Mouse (Mus musculus) MEL (cell line): ENCODE measurements around the gene Hsd17b14. TPM values are rescaled to one million over a fixed set of nuclear protein-coding genes. Genes with fewer than 3 reads are reported as not detected.

Experiments used
- DNase-seq: peaks from one replicate; pipeline ENCODE4 v3.0.0; 2011; ENCODE audit warnings: low read depth, low spot score
- H3K27ac ChIP-seq: 2 replicates; pipeline ENCODE4 v1.5.1; 2012; ENCODE audit warnings: low read depth, mild to moderate bottlenecking, control low read depth, low read length, moderate library complexity; ENCODE audit not compliant: control insufficient read depth
- H3K27me3 ChIP-seq, 2 experiments: fragments of 150-350 bp in 1 of 2; sonication (generic) in 1 of 2; 2 replicates each; pipeline ENCODE4 v1.6.1; 2012; ENCODE audit warnings: low read length in 2 of 2, mild to moderate bottlenecking in 2 of 2, improper control_type of control experiment in 1 of 2, moderate library complexity in 1 of 2; ENCODE audit not compliant: insufficient read depth in 2 of 2, control insufficient read depth in 1 of 2
- H3K36me3 ChIP-seq, 2 experiments: 2 replicates each; pipeline ENCODE4 v1.6.1; 2012 to 2014; ENCODE audit warnings: low read length in 2 of 2, improper control_type of control experiment in 1 of 2, inconsistent platforms in 1 of 2, mild to moderate bottlenecking in 1 of 2; ENCODE audit not compliant: insufficient read depth in 2 of 2, control insufficient read depth in 1 of 2
- H3K4me1 ChIP-seq, 2 experiments: fragments of 150-350 bp in 1 of 2; sonication (generic) in 1 of 2; 2 replicates each; pipeline ENCODE4 v1.6.1; 2012; ENCODE audit warnings: low read length in 2 of 2, improper control_type of control experiment in 1 of 2, mild to moderate bottlenecking in 1 of 2; ENCODE audit not compliant: insufficient read depth in 2 of 2, control insufficient read depth in 1 of 2
- H3K4me3 ChIP-seq, 2 experiments: fragments of 150-350 bp in 1 of 2; sonication (generic) in 1 of 2; 2 replicates each; pipeline ENCODE4 v1.5.1; 2012; ENCODE audit warnings: low read depth in 2 of 2, low read length in 2 of 2, mild to moderate bottlenecking in 2 of 2, moderate library complexity in 2 of 2, control low read depth in 1 of 2, improper control_type of control experiment in 1 of 2; ENCODE audit not compliant: control insufficient read depth in 1 of 2, insufficient read depth in 1 of 2
- H3K79me2 ChIP-seq: 2 replicates; pipeline ENCODE4 v1.6.1; 2012; ENCODE audit warnings: mild to moderate bottlenecking, low read length, moderate library complexity; ENCODE audit not compliant: control insufficient read depth, poor library complexity, insufficient read depth
- H3K9ac ChIP-seq: 2 replicates; pipeline ENCODE4 v1.6.1; 2012; ENCODE audit warnings: low read depth, mild to moderate bottlenecking, control low read depth, low read length, moderate library complexity; ENCODE audit not compliant: control insufficient read depth, poor library complexity, severe bottlenecking
- H3K9me3 ChIP-seq: fragments of 150-350 bp; sonication (generic); replicated peaks from 2 replicates; pipeline ENCODE4 v1.6.1; 2012; ENCODE audit warnings: mild to moderate bottlenecking, low read length, improper control_type of control experiment, moderate library complexity; ENCODE audit not compliant: insufficient read depth
- CHD1 ChIP-seq: IDR thresholded peaks from 2 replicates; pipeline ENCODE4 v1.6.1; 2012; ENCODE audit warnings: low read depth, mild to moderate bottlenecking, inconsistent platforms, low read length, improper control_type of control experiment
- E2F4 ChIP-seq: IDR thresholded peaks from 2 replicates; pipeline ENCODE4 v1.6.1; 2011; ENCODE audit warnings: low read depth, low read length, improper control_type of control experiment, borderline replicate concordance
- EP300 ChIP-seq, 2 experiments: IDR thresholded peaks; 2 replicates each; pipeline ENCODE4 v1.6.1; 2011; ENCODE audit warnings: improper control_type of control experiment in 2 of 2, low read length in 2 of 2, low read depth in 1 of 2, mild to moderate bottlenecking in 1 of 2
- ETS1 ChIP-seq: IDR thresholded peaks from 2 replicates; pipeline ENCODE4 v1.6.1; 2012; ENCODE audit warnings: low read depth, mild to moderate bottlenecking, inconsistent platforms, low read length, improper control_type of control experiment, moderate library complexity
- GABPA ChIP-seq: IDR thresholded peaks from 2 replicates; pipeline ENCODE4 v1.6.1; 2012; ENCODE audit warnings: low read depth, mild to moderate bottlenecking, inconsistent platforms, low read length, improper control_type of control experiment, moderate library complexity
- GATA1 ChIP-seq: IDR thresholded peaks from 2 replicates; pipeline ENCODE4 v1.6.1; 2011; ENCODE audit warnings: low read depth, low read length, improper control_type of control experiment
- HCFC1 ChIP-seq: IDR thresholded peaks from 2 replicates; pipeline ENCODE4 v1.6.1; 2012; ENCODE audit warnings: low read depth, mild to moderate bottlenecking, inconsistent platforms, low read length, improper control_type of control experiment, moderate library complexity
- KAT2A ChIP-seq: conservative IDR thresholded peaks from 2 replicates; pipeline ENCODE4 v1.6.1; 2012; ENCODE audit warnings: low read depth, low read length, improper control_type of control experiment, inconsistent platforms
- MAZ ChIP-seq: IDR thresholded peaks from 2 replicates; pipeline ENCODE4 v1.6.1; 2012; ENCODE audit warnings: low read depth, mild to moderate bottlenecking, inconsistent platforms, low read length, improper control_type of control experiment
- MXI1 ChIP-seq: IDR thresholded peaks from 2 replicates; pipeline ENCODE4 v1.6.1; 2011; ENCODE audit warnings: mild to moderate bottlenecking, low read depth, low read length, improper control_type of control experiment
- NELFE ChIP-seq: IDR thresholded peaks from 2 replicates; pipeline ENCODE4 v1.6.1; 2011; ENCODE audit warnings: low read depth, low read length, improper control_type of control experiment
- NRF1 ChIP-seq: IDR thresholded peaks from 2 replicates; pipeline ENCODE4 v1.6.1; 2014; ENCODE audit warnings: low read depth, mild to moderate bottlenecking, inconsistent platforms, low read length, improper control_type of control experiment, moderate library complexity; ENCODE audit not compliant: poor library complexity, insufficient read depth, severe bottlenecking
- POLR2AphosphoS2 ChIP-seq: IDR thresholded peaks from 2 replicates; pipeline ENCODE4 v1.6.1; 2011; ENCODE audit warnings: low read length, improper control_type of control experiment
- RCOR1 ChIP-seq: IDR thresholded peaks from 2 replicates; pipeline ENCODE4 v1.6.1; 2012; ENCODE audit warnings: low read depth, mild to moderate bottlenecking, inconsistent platforms, low read length, improper control_type of control experiment
- UBTF ChIP-seq: IDR thresholded peaks from 2 replicates; pipeline ENCODE4 v1.6.1; 2012; ENCODE audit warnings: low read depth, mild to moderate bottlenecking, inconsistent platforms, low read length, improper control_type of control experiment, moderate library complexity, borderline replicate concordance; ENCODE audit not compliant: insufficient read depth
- USF2 ChIP-seq, 2 experiments: IDR thresholded peaks; 2 replicates each; pipeline ENCODE4 v1.6.1; 2011 to 2012; ENCODE audit warnings: improper control_type of control experiment in 2 of 2, low read length in 2 of 2, borderline replicate concordance in 1 of 2, inconsistent platforms in 1 of 2, low read depth in 1 of 2, mild to moderate bottlenecking in 1 of 2; ENCODE audit not compliant: insufficient read depth in 1 of 2
- ZC3H11A ChIP-seq: IDR thresholded peaks from 2 replicates; pipeline ENCODE4 v1.6.1; 2012; ENCODE audit warnings: low read depth, mild to moderate bottlenecking, inconsistent platforms, low read length, improper control_type of control experiment
- ZKSCAN1 ChIP-seq: IDR thresholded peaks from 2 replicates; pipeline ENCODE4 v1.6.1; 2012; ENCODE audit warnings: low read depth, mild to moderate bottlenecking, inconsistent platforms, low read length, improper control_type of control experiment, moderate library complexity
- ZMIZ1 ChIP-seq: IDR thresholded peaks from 2 replicates; pipeline ENCODE4 v1.6.1; 2012; ENCODE audit warnings: low read depth, mild to moderate bottlenecking, inconsistent platforms, low read length, improper control_type of control experiment, moderate library complexity
- ZNF384 ChIP-seq: IDR thresholded peaks from 2 replicates; pipeline ENCODE4 v1.6.1; 2012; ENCODE audit warnings: low read depth, mild to moderate bottlenecking, inconsistent platforms, low read length, improper control_type of control experiment
- polyA plus RNA-seq, 2 experiments: library from polyadenylated mRNA; stranded (reverse) in 1 of 2; unstranded in 1 of 2; fragments of >175 nt in 1 of 2; fragments of >200 nt in 1 of 2; gene quantifications; 2 replicates each; pipeline versions ENCODE4 v1.2.1 to v1.2.4; 2012; ENCODE audit warnings: low replicate concordance in 2 of 2, low read depth in 1 of 2; ENCODE audit not compliant: insufficient read length in 2 of 2, insufficient read depth in 1 of 2, missing spikeins in 1 of 2
- total RNA-seq: library from RNA; depleted of rRNA; stranded (reverse); fragments of 300-350 nt; gene quantifications from 2 replicates; pipeline ENCODE4 v1.2.3, GENCODE M21; 2012

Gene Hsd17b14
- total and polyA plus RNA-seq, 3 experiments, result 2.0 to 9.3 TPM; not detected in 1

GRCm38 (mm10) chr7:45597527-45597926 is 42.8 kb downstream of the Hsd17b14 start:
- DNase-seq, result no peak
- TF ChIP-seq POLR2AphosphoS2, result no peak
- no peak for TF ChIP-seq HCFC1
- TF ChIP-seq RCOR1, result no peak
- no peak for TF ChIP-seq ZKSCAN1
- no peak for TF ChIP-seq ZNF384
- no peak for TF ChIP-seq NELFE
- TF ChIP-seq CHD1, result no peak
- no peak for TF ChIP-seq UBTF
- no peak for TF ChIP-seq ZC3H11A
- no peak for TF ChIP-seq GABPA
- no peak for TF ChIP-seq ETS1
- no peak overlapping the region for H3K9ac ChIP-seq
- H3K36me3 ChIP-seq, result peaks cover 0 to 19% of the 10 kb centered on the region in 2 experiments; a peak in 2 of 4 replicates
- peaks cover 7 to 15% of the 10 kb centered on the region in 2 experiments for H3K4me1 ChIP-seq
- H3K27ac ChIP-seq, result no peak overlapping the region
- H3K27me3 ChIP-seq, result no peaks in the 10 kb centered on the region
- H3K4me3 ChIP-seq, result no peak overlapping the region
- H3K9me3 ChIP-seq, result no peaks in the 10 kb centered on the region
- H3K79me2 ChIP-seq, result no peaks in the 10 kb centered on the region

GRCm38 (mm10) chr7:45598960-45599879 is 44.5 kb downstream of the Hsd17b14 start:
- Histone ChIP-seq H3K9me3 (no peaks in the 10 kb centered on the region), H3K4me3 (no peak overlapping the region), H3K4me1 (peaks cover 7 to 12% of the 10 kb centered on the region in 2 experiments), H3K27ac (no peak overlapping the region), H3K36me3 (peaks cover 0 to 9% of the 10 kb centered on the region in 2 experiments; a peak in 2 of 4 replicates), H3K79me2 (no peaks in the 10 kb centered on the region), H3K27me3 (no peaks in the 10 kb centered on the region), H3K9ac (no peak overlapping the region)
- TF ChIP-seq RCOR1 (no peak), ZNF384 (no peak), ZMIZ1 (no peak), MXI1 (no peak), ZKSCAN1 (no peak), GATA1 (no peak), EP300 (IDR thresholded peaks at IDR 0.05; ENCODE audit: low read depth in 1 of 2, low read length in 2 of 2) (no peak), NRF1 (no peak), E2F4 (no peak), NELFE (no peak), POLR2AphosphoS2 (no peak), KAT2A (no peak), USF2 (IDR thresholded peaks at IDR 0.05; ENCODE audit: borderline replicate concordance in 1 of 2, insufficient read depth in 1 of 2, low read depth in 1 of 2, low read length in 2 of 2) (no peak), HCFC1 (no peak), MAZ (no peak)
- no peak for DNase-seq
